Mouse (Mus musculus): ENCODE results near the gene Notch3.
"Not testable (repeated sequence)": the region's sequence is repeated elsewhere in the genome, so short reads cannot be mapped to it uniquely, and the experiment has no call there.

Notch3 gene

GRCm38 (mm10) chr17:32166687-32167086 lies at the start of gene Notch3:
Gene Notch3, minus strand, starts transcription at chr17:32166852.
- no peak for DNase-seq (ENCODE audit: low read depth, low spot score)

- not testable (repeated sequence) for DNase-seq (ENCODE audit: low read depth, low spot score)
Measured at GRCm38 (mm10) chr17:32215587-32215986, 48.9 kb upstream of the Notch3 start.

DNA sequence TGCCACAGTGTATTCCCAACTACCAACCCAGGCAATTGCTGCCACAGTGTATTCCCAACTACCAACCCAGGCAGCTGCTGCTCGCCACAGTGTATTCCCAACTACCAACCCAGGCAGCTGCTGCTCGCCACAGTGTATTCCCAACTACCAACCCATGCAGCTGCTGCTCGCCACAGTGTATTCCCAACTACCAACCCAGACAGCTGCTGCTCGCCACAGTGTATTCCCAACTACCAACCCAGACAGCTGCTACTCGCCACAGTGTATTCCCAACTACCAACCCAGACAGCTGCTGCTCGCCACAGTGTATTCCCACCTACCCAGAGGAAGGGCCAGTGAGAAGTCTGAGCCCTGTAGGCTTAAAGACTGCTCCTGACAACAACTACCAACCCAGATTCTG lies 44.9 kb upstream of the Notch3 start:
- DNase-seq (ENCODE audit: low read depth, low spot score) = not testable (repeated sequence)

DNA sequence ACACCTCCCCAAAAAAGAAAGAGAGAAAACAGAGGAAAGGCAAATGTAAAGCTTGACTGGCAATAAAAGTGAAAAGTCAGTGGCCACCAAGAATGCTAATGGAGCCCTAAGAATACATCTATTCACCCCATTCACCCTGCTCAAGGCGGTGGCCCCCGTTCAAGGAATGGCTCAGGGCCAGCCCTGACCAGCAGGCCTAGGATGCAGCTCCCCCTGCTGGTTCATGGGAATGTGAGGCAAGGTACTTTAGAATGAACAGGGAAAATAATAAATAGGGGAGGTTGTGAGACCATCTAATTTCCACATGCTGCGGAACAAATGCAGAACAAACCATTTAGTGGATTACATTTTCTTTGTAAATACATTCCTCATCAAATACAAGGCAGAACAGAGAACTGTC lies 43.1 kb upstream of the Notch3 start:
- DNase-seq (ENCODE audit: low read depth, low spot score) = no peak

GRCm38 (mm10) chr17:32209144-32209543 lies 42.5 kb upstream of the Notch3 start:
- DNase-seq (ENCODE audit: low read depth, low spot score) = no peak

GRCm38 (mm10) chr17:32207586-32208245 lies 41.1 kb upstream of the Notch3 start:
- DNase-seq (ENCODE audit: low read depth, low spot score) = no peak

DNA sequence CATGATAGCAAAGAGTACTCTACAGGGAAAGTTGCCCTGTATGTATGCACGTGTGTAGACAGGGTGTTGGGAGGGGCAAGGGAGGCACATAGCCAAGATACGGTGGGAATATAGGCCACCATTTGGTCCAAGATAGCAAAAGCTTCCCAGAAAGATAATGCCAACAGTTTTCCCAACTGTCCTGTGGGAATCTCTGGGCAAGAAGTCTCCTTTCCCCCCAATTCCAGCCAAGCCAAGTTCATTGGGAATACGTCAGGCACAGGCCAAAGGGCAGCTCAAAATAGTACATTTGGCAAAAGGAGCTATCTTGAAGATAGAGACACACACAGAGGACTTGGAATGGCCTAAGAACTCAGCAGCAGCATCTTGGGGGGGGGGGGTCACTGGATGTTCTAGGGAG lies 38.7 kb upstream of the Notch3 start:
- DNase-seq (ENCODE audit: low read depth, low spot score) = no peak

DNA sequence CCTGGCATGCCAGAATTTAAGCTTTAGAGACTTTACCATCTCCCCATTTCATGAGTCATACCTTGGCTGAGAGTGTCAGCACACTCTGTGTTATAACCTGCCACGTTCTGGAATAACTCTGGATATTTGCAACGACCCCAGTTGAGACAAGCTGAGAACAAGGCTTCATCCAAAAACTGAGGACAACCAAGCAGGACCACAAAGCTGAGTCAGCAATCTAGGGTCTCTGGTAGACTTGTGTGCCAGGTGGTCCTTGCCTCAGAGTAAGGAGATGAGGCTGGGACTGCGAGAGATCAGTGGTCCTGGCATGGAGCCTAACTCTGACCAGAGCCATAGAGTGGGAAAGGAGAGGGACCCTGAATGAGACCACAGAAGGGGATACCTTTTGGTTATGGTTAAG lies 36.3 kb upstream of the Notch3 start:
- DNase-seq (ENCODE audit: low read depth, low spot score) = no peak

DNA sequence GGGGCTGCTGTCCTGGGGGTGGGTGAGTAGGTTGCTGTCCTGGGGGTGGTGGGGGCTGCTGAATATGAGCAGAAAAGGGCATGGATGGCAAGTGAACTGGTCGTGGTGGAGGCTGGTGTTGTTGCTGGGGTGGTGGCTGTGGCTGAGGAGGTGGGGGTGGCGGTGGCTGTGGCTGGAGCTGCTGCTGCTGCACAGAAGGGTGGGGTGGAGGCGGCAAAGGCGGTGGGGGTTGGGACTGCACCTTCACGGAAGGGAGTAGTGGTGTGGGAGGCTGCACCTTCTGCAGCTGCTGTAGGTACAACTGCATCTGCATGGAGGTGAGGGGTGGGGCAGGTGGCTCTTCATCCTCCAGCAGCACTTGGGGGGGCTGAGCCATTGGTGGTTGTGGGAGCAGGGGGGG lies 34.4 kb upstream of the Notch3 start:
- no peak for DNase-seq (ENCODE audit: low read depth, low spot score)

DNA sequence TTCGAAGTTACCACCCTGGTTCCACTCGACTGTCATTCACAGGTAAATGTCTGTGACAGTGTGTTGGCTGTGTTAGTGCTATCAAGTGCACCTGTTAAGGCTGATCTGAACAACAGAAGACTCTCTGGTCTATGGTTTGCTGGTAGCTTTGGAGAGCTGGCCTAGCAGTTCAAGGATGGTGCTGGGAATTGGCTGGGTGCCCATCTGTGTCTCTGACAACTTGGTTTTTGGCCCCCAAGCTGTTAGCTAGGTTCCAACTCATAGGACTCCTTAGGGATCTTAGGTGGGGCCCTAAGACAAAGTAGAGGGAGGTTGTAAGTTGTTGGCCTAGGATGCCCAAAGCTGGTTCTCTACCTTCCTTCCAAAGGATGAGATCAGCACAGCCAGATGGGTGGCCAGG lies 33.1 kb upstream of the Notch3 start:
- DNase-seq (ENCODE audit: low read depth, low spot score) = no peak

DNA sequence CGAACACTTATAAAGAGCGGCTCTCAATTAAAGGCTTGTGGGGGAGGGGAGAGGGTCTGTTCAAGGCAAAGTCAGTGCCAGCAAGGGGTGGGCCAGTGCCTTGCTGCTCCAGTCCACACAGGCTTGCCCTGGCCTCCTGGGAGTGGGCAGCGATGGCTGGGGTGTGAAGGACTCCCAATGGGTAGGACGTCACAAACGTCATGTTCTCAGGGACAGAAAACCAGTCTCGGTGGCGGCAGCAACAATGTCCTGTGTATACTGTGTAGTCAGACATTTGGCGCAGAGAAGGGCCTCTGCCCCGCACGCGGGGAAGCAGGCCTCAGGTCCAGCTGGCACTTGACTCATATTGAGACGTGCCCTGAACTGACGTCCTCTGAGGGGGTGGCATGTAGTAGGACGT lies 30.5 kb upstream of the Notch3 start:
- no peak for DNase-seq (ENCODE audit: low read depth, low spot score)

- DNase-seq (ENCODE audit: low read depth, low spot score) = no peak
Measured at GRCm38 (mm10) chr17:32195725-32196124, 29.1 kb upstream of the Notch3 start.

DNA sequence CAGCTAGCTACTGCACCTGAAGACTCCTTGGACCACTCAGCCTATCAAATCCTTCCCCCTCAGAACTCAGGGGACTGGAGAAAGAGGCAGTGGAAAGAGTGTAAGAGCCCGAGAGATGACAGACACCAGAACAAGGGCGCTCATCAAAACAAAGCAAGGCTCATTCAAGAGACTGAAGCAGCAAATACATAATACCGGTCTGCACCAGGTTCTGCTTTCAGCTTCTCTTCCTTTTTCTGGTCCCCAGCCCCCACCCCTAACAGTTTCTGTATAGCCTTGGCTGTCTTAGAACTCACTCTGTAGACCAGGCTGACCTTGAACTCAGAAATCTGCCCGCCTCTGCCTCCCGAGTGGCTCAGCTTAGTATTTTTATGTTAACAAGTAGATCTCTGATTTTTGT lies 26.4 kb upstream of the Notch3 start:
- DNase-seq (ENCODE audit: low read depth, low spot score) = no peak

DNA sequence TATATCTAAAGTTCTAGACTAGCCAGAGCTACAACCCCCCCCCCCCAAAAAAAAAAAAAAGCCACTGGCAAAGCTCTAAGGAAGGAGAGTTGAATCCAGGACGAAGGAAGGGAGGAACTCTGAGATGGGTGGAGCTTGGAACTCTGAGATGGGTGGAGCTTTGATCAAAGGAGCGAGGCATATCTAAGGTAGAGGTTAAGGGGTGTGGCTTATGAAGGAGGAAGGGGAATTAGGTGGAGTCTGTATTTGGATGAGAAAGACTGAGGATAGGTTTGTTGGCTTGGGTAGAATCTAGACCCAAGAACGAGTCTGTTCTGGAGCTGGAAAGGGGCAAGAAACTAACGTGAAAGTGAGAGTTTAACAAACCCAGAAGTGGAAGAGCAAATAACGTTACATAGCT lies 23.2 kb upstream of the Notch3 start:
- DNase-seq (ENCODE audit: low read depth, low spot score) = no peak

DNA sequence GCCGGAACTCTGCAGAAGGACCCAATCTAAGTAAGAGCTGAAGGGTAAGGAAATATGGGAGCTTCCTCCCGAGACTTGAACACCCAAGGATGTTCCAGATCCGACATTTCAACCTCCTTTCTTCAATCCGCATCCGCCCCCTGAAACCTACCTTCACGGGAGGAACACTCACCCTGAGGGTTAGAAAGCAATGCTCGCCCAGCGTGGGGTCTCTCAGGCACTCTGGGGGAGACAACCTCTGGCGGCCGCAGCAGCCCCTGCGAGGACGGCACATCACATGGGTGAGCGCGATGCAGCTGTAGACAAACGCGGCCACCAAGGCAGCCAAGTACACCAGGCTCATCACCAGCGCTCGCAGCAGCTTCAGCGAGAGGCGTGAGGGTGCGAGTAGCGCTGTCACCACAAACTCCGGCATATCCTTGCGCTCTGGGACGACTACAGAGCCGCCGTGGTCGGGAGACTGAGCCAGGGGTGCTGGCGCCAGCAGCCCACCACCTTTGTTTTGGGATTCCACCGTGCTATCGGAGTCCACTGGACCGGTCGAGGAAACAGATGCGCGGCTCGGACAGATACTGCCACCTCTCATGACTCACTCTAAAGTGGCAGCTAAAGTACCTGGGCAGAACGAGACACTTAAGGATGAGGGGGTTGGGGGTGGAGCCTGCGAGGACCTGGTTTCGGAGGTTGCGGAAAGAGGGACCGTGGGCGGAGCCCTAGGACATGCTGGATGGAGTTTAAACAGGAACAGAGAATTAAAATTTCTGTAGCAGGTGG lies 22.4 kb upstream of the Notch3 start, which contains the start of gene Ephx3:
Gene Ephx3 (minus strand): TSS at position 687 of the 774 bp plus-strand sequence.
- no peak for DNase-seq (ENCODE audit: low read depth, low spot score)

DNA sequence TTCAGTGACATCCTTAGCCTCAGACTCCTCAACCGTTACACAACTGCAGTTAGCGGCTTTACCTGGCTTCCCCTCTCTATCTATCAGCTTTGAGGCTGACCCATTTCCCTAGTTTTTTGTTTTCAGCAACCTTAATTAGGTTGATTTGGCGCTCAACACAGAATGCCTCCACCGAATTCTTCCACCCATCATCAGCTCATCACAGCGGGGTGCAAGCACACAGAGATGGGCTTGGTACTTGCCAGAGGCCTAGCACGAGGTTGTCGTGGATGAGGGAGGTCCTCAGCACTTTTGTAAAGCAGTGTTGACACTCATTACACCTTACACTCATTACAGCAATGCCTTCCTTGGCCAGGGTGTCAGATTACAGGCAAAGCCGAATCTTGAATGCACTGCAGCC lies 16.4 kb upstream of the Notch3 start:
- no peak for DNase-seq (ENCODE audit: low read depth, low spot score)

- no peak for DNase-seq (ENCODE audit: low read depth, low spot score)
Measured at GRCm38 (mm10) chr17:32179621-32180491, 13.2 kb upstream of the Notch3 start.

DNA sequence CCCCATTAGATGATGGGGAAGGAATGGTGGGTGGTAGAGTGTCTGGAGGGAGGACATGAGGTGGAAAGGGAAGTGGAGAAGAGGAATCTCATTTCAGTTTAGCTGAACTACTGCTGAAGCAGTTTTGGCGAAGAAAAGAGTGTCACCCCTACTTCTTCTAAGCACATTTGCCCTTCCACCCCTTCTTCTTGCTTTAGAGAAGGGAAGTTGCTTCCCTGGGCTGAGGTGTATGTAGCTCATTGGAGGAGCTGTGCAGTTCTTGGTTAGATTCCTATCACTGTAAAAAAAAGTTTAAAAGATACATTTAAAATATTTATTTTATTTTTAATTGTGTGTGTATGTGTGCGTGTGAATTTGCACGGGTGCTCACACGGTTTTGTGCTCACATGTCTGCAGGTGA lies 10.3 kb upstream of the Notch3 start:
- DNase-seq (ENCODE audit: low read depth, low spot score) = no peak

DNA sequence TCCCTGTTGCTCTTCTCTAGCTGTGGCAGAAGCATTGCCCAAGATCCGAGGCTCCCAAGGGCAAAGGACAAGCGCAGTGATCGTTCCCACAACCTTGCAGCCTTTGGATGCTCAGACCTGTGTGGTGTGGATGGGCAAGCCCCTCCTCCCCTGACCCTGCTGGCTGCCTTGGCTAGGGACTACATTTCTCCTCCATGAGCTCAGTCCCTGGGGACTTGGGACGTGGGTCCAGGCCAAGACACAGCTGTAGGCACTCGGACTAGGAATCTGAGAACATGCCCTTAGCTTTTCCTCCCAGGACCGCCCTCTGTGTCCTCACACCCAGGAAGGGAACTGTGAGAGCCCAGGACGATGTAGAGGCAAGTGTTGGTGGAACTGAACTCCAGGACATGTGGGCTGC lies 6.5 kb upstream of the Notch3 start:
- no peak for DNase-seq (ENCODE audit: low read depth, low spot score)

- DNase-seq (ENCODE audit: low read depth, low spot score) = no peak
Measured at GRCm38 (mm10) chr17:32172485-32172884, 5.8 kb upstream of the Notch3 start.

GRCm38 (mm10) chr17:32169518-32170225 lies 3.0 kb upstream of the Notch3 start:
- DNase-seq (ENCODE audit: low read depth, low spot score) = no peak

Data from brain, embryonic 18.5 days (tissue).